Mouse (Mus musculus) forelimb bud, embryonic 11.5 days (tissue): ENCODE data around the gene Rpl27a.
A peak's percentile ranks its signal among the peaks of the same experiment; 100 is the strongest.

Experiments used
- DNase-seq: peaks from one replicate; pipeline ENCODE4 v3.0.0-alpha.2; 2012; ENCODE audit warnings: low read depth, low spot score

The Rpl27a gene

GRCm38 (mm10) chr7:109518838-109519696 lies at the start of gene Rpl27a:
Gene Rpl27a, plus strand, starts transcription at chr7:109519147.
- peak; percentile 98 for DNase-seq

- DNase-seq: no peak
These were observed 48.2 kb upstream of the Rpl27a start for GRCm38 (mm10) chr7:109470700-109471099.

- no peak for DNase-seq
These were observed 41.0 kb upstream of the Rpl27a start for GRCm38 (mm10) chr7:109477926-109478325.

GRCm38 (mm10) chr7:109480765-109481197 lies 38.2 kb upstream of the Rpl27a start:
- DNase-seq: no peak

DNA sequence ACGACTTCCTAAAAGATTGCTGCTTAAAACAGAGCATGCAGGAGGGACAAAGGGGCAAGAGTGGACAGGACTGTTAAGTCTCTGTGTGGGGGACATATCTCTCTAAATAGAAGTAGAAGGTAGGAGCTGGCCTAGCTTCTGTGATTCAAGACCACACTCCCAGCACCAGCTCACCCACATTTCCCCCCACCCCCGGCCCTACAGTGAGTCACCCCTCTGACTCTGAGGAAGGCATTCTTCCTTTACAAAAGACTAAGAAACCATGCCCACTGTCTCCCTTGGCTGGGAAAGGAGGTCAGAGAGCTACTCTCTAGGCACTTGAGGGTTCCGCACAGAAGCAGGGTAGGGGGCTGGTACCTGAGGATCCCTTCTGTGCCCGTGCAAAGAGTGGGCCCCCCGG lies 34.7 kb upstream of the Rpl27a start:
- no peak for DNase-seq

- DNase-seq: no peak
These were observed 26.2 kb upstream of the Rpl27a start for GRCm38 (mm10) chr7:109492616-109493318.

GRCm38 (mm10) chr7:109493319-109494316 lies 25.3 kb upstream of the Rpl27a start:
- DNase-seq: no peak

DNA sequence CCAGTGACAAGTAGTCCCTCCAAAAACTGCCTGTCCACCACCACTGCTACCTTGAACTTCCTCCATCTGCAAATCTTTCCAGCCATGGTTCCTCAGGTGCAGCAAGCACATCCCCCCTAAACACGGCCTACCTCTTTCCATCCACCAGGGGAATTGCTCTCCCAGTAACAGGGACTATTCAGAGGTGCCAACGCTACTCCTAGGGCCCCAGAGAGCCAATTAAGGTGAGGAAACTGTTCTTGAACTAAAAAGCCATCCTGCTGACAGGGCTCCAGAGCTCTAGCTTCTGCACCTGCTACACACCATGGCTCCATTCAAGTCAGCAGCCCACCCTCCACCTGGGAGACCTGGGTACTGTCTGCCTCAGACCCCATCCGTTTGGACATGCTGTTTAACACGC lies 21.4 kb upstream of the Rpl27a start:
- no peak for DNase-seq

GRCm38 (mm10) chr7:109507119-109507518 lies 11.8 kb upstream of the Rpl27a start:
- DNase-seq: peak; percentile 48

- DNase-seq: no peak
These were observed 11.4 kb upstream of the Rpl27a start for GRCm38 (mm10) chr7:109507572-109507971.

DNA sequence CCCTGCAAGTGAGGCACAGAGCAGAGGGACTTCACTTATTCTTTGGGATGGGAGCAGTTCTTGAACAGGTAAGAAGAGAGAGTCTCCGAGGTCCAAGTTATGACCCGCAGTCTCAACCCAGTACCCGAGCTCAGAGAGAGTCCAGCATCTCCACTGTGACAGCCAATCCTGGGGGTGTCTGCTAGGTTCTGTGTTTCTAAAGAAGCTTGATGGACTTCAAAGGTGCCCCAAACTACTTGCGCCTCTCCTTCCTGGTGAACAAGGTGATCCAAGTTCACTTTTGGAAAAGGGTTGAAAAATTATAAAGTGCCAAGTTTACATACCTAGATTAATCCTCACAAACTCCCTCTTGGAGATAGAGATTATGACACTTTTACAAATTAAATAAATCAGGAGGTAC lies 10.9 kb upstream of the Rpl27a start, which contains the start of gene Trim66:
Trim66 (minus strand) TSS at position 101 of the 400 bp plus-strand sequence.
- DNase-seq: no peak

- no peak for DNase-seq
These were observed 8.1 kb upstream of the Rpl27a start for GRCm38 (mm10) chr7:109510799-109511198.

DNA sequence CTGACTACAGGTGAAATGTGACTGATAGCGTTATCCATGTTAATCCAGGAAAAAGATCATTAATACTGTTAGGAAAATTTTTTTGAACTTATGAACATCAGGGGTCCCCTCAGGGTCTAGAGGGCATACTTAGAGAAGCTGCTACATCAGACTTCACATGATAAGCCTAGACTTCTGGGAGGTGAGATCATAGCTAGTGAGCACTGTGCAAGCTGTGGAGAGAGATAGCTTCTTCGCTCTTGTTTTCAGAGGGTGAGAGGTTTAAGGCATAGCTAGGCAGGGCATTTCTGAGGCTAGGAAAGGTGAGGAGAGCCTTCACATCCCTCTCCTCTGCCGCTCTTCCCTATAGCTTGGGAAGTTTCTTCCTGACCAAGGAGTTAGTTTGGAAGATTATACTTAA lies 7.1 kb upstream of the Rpl27a start:
- no peak for DNase-seq

DNA sequence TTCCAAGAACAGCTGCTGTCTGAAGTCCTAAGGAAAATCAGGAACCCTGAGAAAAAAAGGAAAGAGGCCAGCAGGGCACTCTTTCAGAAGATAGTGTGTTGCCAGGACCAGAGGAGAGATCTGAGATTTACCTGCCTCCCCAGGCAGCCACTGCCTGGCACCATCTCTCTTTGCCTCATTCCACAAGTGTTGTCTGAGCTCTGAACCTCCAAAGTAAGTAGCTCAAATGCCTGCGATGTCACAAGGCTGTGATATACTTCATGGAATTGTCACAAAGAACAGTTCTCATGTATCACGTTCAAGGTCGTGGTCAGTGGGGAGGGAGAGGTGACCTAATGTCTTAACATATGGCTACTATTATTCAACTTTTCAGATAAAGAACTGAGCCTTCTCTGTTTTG lies 2.4 kb upstream of the Rpl27a start:
- no peak for DNase-seq

- no peak for DNase-seq
These were observed 788 bp upstream of the Rpl27a start for GRCm38 (mm10) chr7:109518036-109518681.

DNA sequence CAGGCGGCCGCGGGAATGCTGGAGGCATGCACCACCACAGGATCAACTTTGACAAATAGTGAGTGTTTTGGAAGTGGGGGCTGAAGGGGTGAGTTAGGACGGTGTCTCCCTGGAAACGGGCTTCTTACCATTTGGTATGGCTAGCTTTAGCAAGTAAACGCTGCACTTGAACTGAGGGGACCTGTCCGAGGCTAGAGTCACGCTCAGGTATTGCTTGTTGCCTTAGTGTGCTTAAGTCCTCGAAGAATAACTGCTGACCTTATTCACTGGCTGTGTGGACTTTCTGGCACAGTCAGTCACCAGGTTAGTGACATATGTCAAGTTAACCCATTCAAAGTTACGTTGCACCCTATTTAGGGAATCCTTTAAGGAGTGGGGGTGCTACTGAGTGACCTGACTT lies 989 bp downstream of the Rpl27a start:
- DNase-seq: no peak

DNA sequence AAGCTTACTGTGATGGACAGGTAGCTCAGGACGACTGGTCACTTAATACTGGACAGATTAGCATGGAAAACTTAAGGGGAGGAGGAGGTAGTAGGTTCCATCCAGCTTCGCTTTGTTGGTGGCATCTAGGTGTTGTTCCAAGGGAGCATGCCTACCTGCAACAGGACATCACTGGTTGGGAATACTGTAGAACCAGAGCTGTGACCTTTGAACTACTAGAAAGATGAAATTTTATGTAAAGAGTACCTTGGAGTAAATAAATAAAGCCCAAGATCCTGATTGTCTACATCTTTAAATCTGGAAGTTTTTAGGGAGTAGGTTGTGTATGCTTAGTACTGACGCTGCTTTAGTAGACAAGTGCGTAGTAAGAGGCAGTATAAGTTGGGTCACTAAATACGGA lies 3.1 kb downstream of the Rpl27a start:
- no peak for DNase-seq

DNA sequence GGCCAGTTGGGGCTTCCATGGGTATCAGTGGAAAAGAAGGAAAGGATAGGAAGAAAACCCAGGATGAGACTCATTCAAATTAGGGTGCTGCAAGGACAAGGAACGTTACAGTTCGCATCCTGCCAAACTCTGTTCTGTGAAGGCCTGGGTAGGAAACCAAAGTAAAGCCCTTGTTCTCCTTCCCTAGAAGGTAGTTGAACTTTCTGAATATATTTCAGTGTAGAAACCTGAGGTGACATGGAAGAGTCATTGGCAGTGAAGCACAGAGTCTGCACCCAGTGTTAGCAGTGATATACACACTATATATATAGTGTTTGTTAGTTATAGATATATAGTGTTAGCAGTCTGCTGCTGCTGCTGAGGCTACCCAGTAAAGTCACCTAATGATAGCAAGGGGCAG lies 4.4 kb downstream of the Rpl27a start:
- DNase-seq: no peak

DNA sequence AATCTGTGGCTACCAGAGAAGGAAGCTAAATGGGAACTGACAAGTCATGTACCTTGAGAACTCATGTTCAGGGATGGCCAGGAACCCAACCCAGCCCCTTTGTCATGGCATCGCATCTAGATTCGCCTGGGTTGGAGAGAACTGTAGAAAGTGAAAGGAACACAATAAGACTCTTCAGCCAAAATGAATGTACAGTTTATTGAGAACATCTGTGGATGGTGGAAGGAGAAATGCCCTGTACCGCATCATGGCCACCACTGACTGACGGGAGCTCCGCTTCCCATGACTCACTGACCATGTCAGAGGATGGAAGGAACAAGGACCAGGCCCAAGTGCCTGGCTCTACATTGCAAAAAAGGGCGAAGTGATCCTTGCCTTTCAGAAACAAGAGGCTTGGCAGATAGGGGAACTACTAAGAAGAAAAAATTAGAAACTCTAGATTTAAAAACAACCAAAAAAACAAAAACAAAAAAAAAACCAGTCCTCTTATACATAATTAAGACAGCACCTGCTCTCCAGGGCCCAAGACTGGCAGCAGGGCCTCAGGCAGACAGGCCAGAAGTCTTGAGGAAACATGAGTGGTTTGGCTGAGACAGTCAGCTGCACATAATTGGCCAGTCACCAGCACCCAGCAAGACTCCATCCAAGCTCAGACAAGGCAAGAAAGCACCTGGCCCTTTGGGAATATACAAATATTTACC lies 4.9 kb downstream of the Rpl27a start:
- no peak for DNase-seq

GRCm38 (mm10) chr7:109524442-109524744 lies 5.4 kb downstream of the Rpl27a start:
- no peak for DNase-seq

DNA sequence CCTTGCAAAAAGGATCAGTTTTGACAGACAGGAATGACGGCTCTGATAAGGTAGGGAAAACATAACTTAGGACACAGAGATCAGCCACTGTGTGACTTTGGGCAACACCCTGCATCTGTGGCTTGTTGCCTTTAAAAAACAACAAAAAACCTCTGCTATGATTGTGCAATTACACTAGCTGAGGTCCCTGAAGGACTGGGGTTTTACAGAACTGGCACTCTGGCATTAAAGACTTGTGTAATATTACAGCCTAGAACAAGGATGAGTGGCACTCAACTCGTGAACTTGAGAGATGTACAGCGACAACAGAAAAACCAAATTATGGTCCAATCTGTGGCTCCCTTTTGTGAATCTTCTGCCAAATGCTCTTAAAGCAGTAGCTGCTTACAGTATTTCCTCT lies 5.8 kb downstream of the Rpl27a start:
- no peak for DNase-seq
